Mouse (Mus musculus) megakaryocyte, embryonic 14.5 days (primary cell): ENCODE results near the gene Sem1. TPM values are rescaled to one million over a fixed set of nuclear protein-coding genes. Genes with fewer than 3 reads are reported as not detected.

ENCODE experiments used
- H3K27me3 ChIP-seq: replicated peaks from 2 replicates; pipeline ENCODE3; 2012; ENCODE audit warnings: inconsistent platforms
- H3K36me3 ChIP-seq: replicated peaks from 2 replicates; pipeline ENCODE3; 2012; ENCODE audit warnings: low read length, inconsistent platforms, mixed read lengths
- H3K4me1 ChIP-seq: 2 replicates; pipeline ENCODE4 v1.6.1; 2012; ENCODE audit warnings: inconsistent platforms
- H3K4me3 ChIP-seq: replicated peaks from 2 replicates; pipeline ENCODE3; 2012; ENCODE audit warnings: moderate library complexity, mild to moderate bottlenecking, inconsistent platforms
- H3K9me3 ChIP-seq: 2 replicates; pipeline ENCODE4 v1.6.1; 2012; ENCODE audit warnings: inconsistent platforms
- FLI1 ChIP-seq: IDR thresholded peaks from 2 replicates; pipeline ENCODE4 v1.6.1; 2012; ENCODE audit warnings: low read length, inconsistent platforms, mixed read lengths
- GATA1 ChIP-seq: IDR thresholded peaks from 3 replicates; pipeline ENCODE4 v1.6.1; 2012; ENCODE audit warnings: mixed read lengths, low read length, inconsistent platforms, borderline replicate concordance
- polyA plus RNA-seq: library from polyadenylated mRNA; stranded (reverse); fragments of >175 nt; gene quantifications from 2 replicates; pipeline ENCODE4 v1.2.3, GENCODE M21; 2012; ENCODE audit warnings: low replicate concordance; ENCODE audit not compliant: insufficient read depth

Sem1 gene
- 2.0 and 113 TPM in 2 replicates for polyA plus RNA-seq

- Histone ChIP-seq H3K4me3 (peak within 1 kb of the TSS; percentile 97), H3K4me1 (peaks cover 31% of the 10 kb centered on the region), H3K9me3 (no peaks in the 10 kb centered on the region), H3K27me3 (no peaks in the 10 kb centered on the region), H3K36me3 (peaks cover 9% of the 10 kb centered on the region)
- no peak for TF ChIP-seq FLI1
- TF ChIP-seq GATA1, result no peak
These were observed at the start of gene Sem1 for GRCm38 (mm10) chr6:6578304-6579149. TSS of gene Sem1 (minus strand) at chr6:6578663.

GRCm38 (mm10) chr6:6622846-6623749, 44.6 kb upstream of the Sem1 start:
- H3K27me3 ChIP-seq, result no peaks in the 10 kb centered on the region
- peaks cover 5% of the 10 kb centered on the region; the same call in 1 of the 2 replicates for H3K9me3 ChIP-seq
- no peaks in the 10 kb centered on the region for H3K36me3 ChIP-seq
- H3K4me1 ChIP-seq, result no peaks in the 10 kb centered on the region
- no peak overlapping the region for H3K4me3 ChIP-seq
- TF ChIP-seq FLI1, result no peak
- no peak for TF ChIP-seq GATA1

- H3K4me3 ChIP-seq, result no peak overlapping the region
- no peaks in the 10 kb centered on the region for H3K27me3 ChIP-seq
- TF ChIP-seq FLI1, result no peak
- TF ChIP-seq GATA1, result no peak
- H3K36me3 ChIP-seq, result no peaks in the 10 kb centered on the region
- H3K4me1 ChIP-seq, result no peaks in the 10 kb centered on the region
- 0 out of 2 replicates have a peak, but pooled peaks cover 4% of the 10 kb centered on the region for H3K9me3 ChIP-seq
These were observed 25.4 kb upstream of the Sem1 start for GRCm38 (mm10) chr6:6603561-6604544.

- H3K9me3 ChIP-seq, result no peaks in the 10 kb centered on the region
- H3K27me3 ChIP-seq, result no peaks in the 10 kb centered on the region
- H3K4me1 ChIP-seq, result peaks cover 7% of the 10 kb centered on the region
- no peaks in the 10 kb centered on the region for H3K36me3 ChIP-seq
- TF ChIP-seq GATA1 (no peak), FLI1 (no peak)
- no peak overlapping the region for H3K4me3 ChIP-seq
These were observed 7.8 kb upstream of the Sem1 start for GRCm38 (mm10) chr6:6586313-6586712.

- no peak overlapping the region for H3K4me3 ChIP-seq
- H3K36me3 ChIP-seq, result no peaks in the 10 kb centered on the region
- no peaks in the 10 kb centered on the region for H3K9me3 ChIP-seq
- TF ChIP-seq FLI1 (no peak), GATA1 (no peak)
- H3K27me3 ChIP-seq, result no peaks in the 10 kb centered on the region
- H3K4me1 ChIP-seq, result peaks cover 12% of the 10 kb centered on the region
These were observed 3.4 kb upstream of the Sem1 start for GRCm38 (mm10) chr6:6581849-6582248.

GRCm38 (mm10) chr6:6577741-6578284, 650 bp downstream of the Sem1 start:
- TF ChIP-seq FLI1 (no peak), GATA1 (no peak)
- H3K27me3 ChIP-seq, result no peaks in the 10 kb centered on the region
- peaks cover 37% of the 10 kb centered on the region for H3K4me1 ChIP-seq
- peaks cover 9% of the 10 kb centered on the region for H3K36me3 ChIP-seq
- no peaks in the 10 kb centered on the region for H3K9me3 ChIP-seq
- peak overlapping the region; percentile 97 for H3K4me3 ChIP-seq

GRCm38 (mm10) chr6:6577291-6577690, 1.2 kb downstream of the Sem1 start:
- TF ChIP-seq GATA1, result no peak
- TF ChIP-seq FLI1, result no peak

GRCm38 (mm10) chr6:6575796-6576195, 2.7 kb downstream of the Sem1 start:
- Histone ChIP-seq H3K4me1 (peaks cover 38% of the 10 kb centered on the region), H3K36me3 (peaks cover 9% of the 10 kb centered on the region), H3K27me3 (no peaks in the 10 kb centered on the region), H3K4me3 (no peak overlapping the region), H3K9me3 (no peaks in the 10 kb centered on the region)
- no peak for TF ChIP-seq GATA1
- no peak for TF ChIP-seq FLI1

More at GRCm38 (mm10) chr6:6577291-6577690, 1.2 kb downstream of the Sem1 start:
- Histone ChIP-seq H3K4me1 (peaks cover 41% of the 10 kb centered on the region), H3K27me3 (no peaks in the 10 kb centered on the region), H3K9me3 (no peaks in the 10 kb centered on the region), H3K36me3 (peaks cover 9% of the 10 kb centered on the region), H3K4me3 (peak overlapping the region; percentile 97)
